16 mouse cellular contexts compared by ENCODE assay signal in genomic region chr15:98947884-98948283, GRCm38 (mm10). TPM values are rescaled to one million over a fixed set of nuclear protein-coding genes. Genes with fewer than 3 reads are reported as not detected.
DNase-seq lines count a peak whose midpoint lies in the region; ATAC-seq lines count a peak whose summit lies in the region.
"Had no signal": no experiment of that assay in that cellular context is flagged by ENCODE, and none has a peak within 500 bp of the region (broad histone marks: within the 10 kb centered on the region; RNA-seq: fewer than 3 reads in every experiment).

No protein-coding gene starts in this region.

- 30% methylated on average over 3 of the region's 3 CpGs for WGBS in midbrain, embryonic 13.5 days
- WGBS in midbrain, embryonic 11.5 days, result 41% methylated on average over 3 of the region's 3 CpGs
- 23% methylated on average over 3 of the region's 3 CpGs for WGBS in hindbrain, embryonic 14.5 days
- whole genome bisulfite sequencing in neural tube, embryonic 12.5 days, result 32% methylated on average over 3 of the region's 3 CpGs

- peak overlapping the region; percentile 88 for H3K4me2 ChIP-seq in midbrain, embryonic 13.5 days (replicated peaks)
- no peak overlapping the region for H3K4me2 ChIP-seq in midbrain, embryonic 11.5 days
- peak overlapping the region; percentile 89 for H3K4me2 ChIP-seq in hindbrain, embryonic 14.5 days (replicated peaks)
- 0 out of 2 replicates have a peak overlapping the region, but pooled peaks have one; percentile 55 for H3K4me2 ChIP-seq in neural tube, embryonic 12.5 days (replicated peaks)
- H3K4me2 ChIP-seq: embryonic facial prominence, embryonic 12.5 days; heart, embryonic 13.5 days had no signal

- peak overlapping the region; percentile 75 for H3K9ac ChIP-seq in midbrain, embryonic 13.5 days (replicated peaks)
- H3K9ac ChIP-seq in midbrain, embryonic 11.5 days (ENCODE audit: low read length), result no peak overlapping the region
- H3K9ac ChIP-seq in hindbrain, embryonic 14.5 days, result peak overlapping the region; percentile 78
- H3K9ac ChIP-seq in neural tube, embryonic 12.5 days, result no peak overlapping the region
- H3K9ac ChIP-seq: embryonic facial prominence, embryonic 12.5 days; heart, embryonic 13.5 days; liver, embryonic 14.5 days had no signal

- ATAC-seq in midbrain, embryonic 13.5 days, result no peak
- ATAC-seq in midbrain, embryonic 11.5 days (ENCODE audit: low FRiP score), result no peak
- ATAC-seq in hindbrain, embryonic 14.5 days (ENCODE audit: low FRiP score), result no peak
- ATAC-seq in neural tube, embryonic 12.5 days (ENCODE audit: low FRiP score, low read depth), result no peak
- ATAC-seq in inflammation-experienced regulatory T-cells, adult 6 months, result no peak
- ATAC-seq: lung, postnatal 0 days had no signal

- DNase-seq in midbrain, embryonic 11.5 days (ENCODE audit: low spot score, missing footprints), result no peak
- DNase-seq in hindbrain, embryonic 14.5 days (ENCODE audit: low spot score), result no peak
- DNase-seq in kidney, postnatal 4 days, result no peak
- no peak for DNase-seq in spleen, postnatal 10 days (ENCODE audit: low spot score in 2 of 2)
- DNase-seq: cerebellum, postnatal 36 days had no signal

- H3K36me3 ChIP-seq in midbrain, embryonic 13.5 days, result peaks cover 20% of the 10 kb centered on the region
- H3K36me3 ChIP-seq in midbrain, embryonic 11.5 days (ENCODE audit: control insufficient read depth, insufficient read depth, low read length), result no peaks in the 10 kb centered on the region
- H3K36me3 ChIP-seq in hindbrain, embryonic 14.5 days (replicated peaks; ENCODE audit: control insufficient read depth, insufficient read depth), result peaks cover 33% of the 10 kb centered on the region
- H3K36me3 ChIP-seq in neural tube, embryonic 12.5 days, result peaks cover 13% of the 10 kb centered on the region
- H3K36me3 ChIP-seq: G1E had no signal

- H3K27me3 ChIP-seq in midbrain, embryonic 13.5 days, result no peaks in the 10 kb centered on the region
- no peaks in the 10 kb centered on the region for H3K27me3 ChIP-seq in midbrain, embryonic 11.5 days (ENCODE audit: control insufficient read depth, insufficient read depth, low read length)
- H3K27me3 ChIP-seq in hindbrain, embryonic 14.5 days (ENCODE audit: control insufficient read depth, insufficient read depth, low read length), result no peaks in the 10 kb centered on the region
- H3K27me3 ChIP-seq in neural tube, embryonic 12.5 days (replicated peaks), result no peaks in the 10 kb centered on the region
- H3K27me3 ChIP-seq: embryonic facial prominence, embryonic 12.5 days; heart, embryonic 13.5 days; megakaryocyte, embryonic 14.5 days had no signal

- peak overlapping the region; percentile 46; the same call in 1 of the 2 replicates for H3K4me3 ChIP-seq in midbrain, embryonic 13.5 days (replicated peaks)
- H3K4me3 ChIP-seq in midbrain, embryonic 11.5 days (ENCODE audit: low read depth, low read length), result no peak overlapping the region
- peak overlapping the region; percentile 41; the same call in 1 of the 2 replicates for H3K4me3 ChIP-seq in hindbrain, embryonic 14.5 days (replicated peaks; ENCODE audit: low read length)
- no peak overlapping the region for H3K4me3 ChIP-seq in neural tube, embryonic 12.5 days
- H3K4me3 ChIP-seq: embryonic facial prominence, embryonic 12.5 days; heart, embryonic 13.5 days; megakaryocyte, embryonic 14.5 days had no signal

- H3K27ac ChIP-seq in midbrain, embryonic 13.5 days, result peak overlapping the region; percentile 68
- no peak overlapping the region for H3K27ac ChIP-seq in midbrain, embryonic 11.5 days (ENCODE audit: low read depth, low read length)
- peak overlapping the region; percentile 62 for H3K27ac ChIP-seq in hindbrain, embryonic 14.5 days
- H3K27ac ChIP-seq in neural tube, embryonic 12.5 days, result peak overlapping the region; percentile 7; the same call in 1 of the 2 replicates
- H3K27ac ChIP-seq: embryonic facial prominence, embryonic 12.5 days; heart, embryonic 13.5 days; liver, embryonic 14.5 days had no signal

- H3K4me1 ChIP-seq in midbrain, embryonic 13.5 days (replicated peaks), result peaks cover 31% of the 10 kb centered on the region
- H3K4me1 ChIP-seq in midbrain, embryonic 11.5 days (ENCODE audit: control insufficient read depth, insufficient read depth, low read length), result peaks cover 3% of the 10 kb centered on the region; the same call in 1 of the 2 replicates
- peaks cover 5% of the 10 kb centered on the region; the same call in 1 of the 2 replicates for H3K4me1 ChIP-seq in hindbrain, embryonic 14.5 days (replicated peaks; ENCODE audit: control insufficient read depth, insufficient read depth, low read length)
- H3K4me1 ChIP-seq in neural tube, embryonic 12.5 days, result no peaks in the 10 kb centered on the region
- H3K4me1 ChIP-seq: embryonic facial prominence, embryonic 12.5 days had no signal

- H3K9me3 ChIP-seq in midbrain, embryonic 13.5 days, result no peaks in the 10 kb centered on the region
- H3K9me3 ChIP-seq in midbrain, embryonic 11.5 days (ENCODE audit: control insufficient read depth, low read length), result no peaks in the 10 kb centered on the region; the same call in 1 of the 2 replicates
- H3K9me3 ChIP-seq in hindbrain, embryonic 14.5 days (ENCODE audit: control insufficient read depth, low read length), result no peaks in the 10 kb centered on the region
- no peaks in the 10 kb centered on the region for H3K9me3 ChIP-seq in neural tube, embryonic 12.5 days
- H3K9me3 ChIP-seq: embryonic facial prominence, embryonic 12.5 days; G1E; heart, embryonic 13.5 days had no signal

RNA-seq across cellular contexts. Expression of gene Gm49450, which starts 5.5 kb away (rescaled TPM):
- not detected in 2 replicates for polyA plus RNA-seq in midbrain, embryonic 13.5 days (2015; fragmentation: Nextera tagmentation; extraction: Ambion mirVana)
- polyA plus RNA-seq in midbrain, embryonic 11.5 days (2014; fragmentation: Nextera tagmentation; extraction: Ambion mirVana), result not detected in 2 replicates
- polyA plus RNA-seq in hindbrain, embryonic 14.5 days (2014; fragmentation: Nextera tagmentation; extraction: Ambion mirVana), result not detected in 2 replicates
- not detected in 2 replicates for polyA plus RNA-seq in neural tube, embryonic 12.5 days (2016; fragmentation: Nextera tagmentation; extraction: Ambion mirVana)
- polyA plus RNA-seq in inflammation-experienced regulatory T-cells, adult 6 months (2017; shearing (Covaris generic)), result not detected
- polyA plus RNA-seq: embryonic facial prominence, embryonic 12.5 days; G1E; heart, embryonic 13.5 days; kidney, embryonic 14.5 days; limb, embryonic 11.5 days; lung, postnatal 0 days had no signal

RNA-seq across cellular contexts. Expression of gene Tuba1a, which starts 5.6 kb away (rescaled TPM):
- polyA plus RNA-seq in midbrain, embryonic 13.5 days (2015; fragmentation: Nextera tagmentation; extraction: Ambion mirVana), result 15,883 and 15,999 TPM in 2 replicates
- 7,669 and 8,043 TPM in 2 replicates for polyA plus RNA-seq in midbrain, embryonic 11.5 days (2014; fragmentation: Nextera tagmentation; extraction: Ambion mirVana)
- 14,408 and 15,410 TPM in 2 replicates for polyA plus RNA-seq in hindbrain, embryonic 14.5 days (2014; fragmentation: Nextera tagmentation; extraction: Ambion mirVana)
- polyA plus RNA-seq in neural tube, embryonic 12.5 days (2016; fragmentation: Nextera tagmentation; extraction: Ambion mirVana), result 10,701 and 10,796 TPM in 2 replicates
- polyA plus RNA-seq in inflammation-experienced regulatory T-cells, adult 6 months (2017; shearing (Covaris generic)), result 100 to 1,000 TPM; 206 to 351 (median 217) TPM

RNA-seq across cellular contexts. Expression of gene Tuba1b, which starts 13.5 kb away (rescaled TPM):
- 1,161 and 1,231 TPM in 2 replicates for polyA plus RNA-seq in midbrain, embryonic 13.5 days (2015; fragmentation: Nextera tagmentation; extraction: Ambion mirVana)
- 2,214 and 2,255 TPM in 2 replicates for polyA plus RNA-seq in midbrain, embryonic 11.5 days (2014; fragmentation: Nextera tagmentation; extraction: Ambion mirVana)
- 1,223 and 1,455 TPM in 2 replicates for polyA plus RNA-seq in hindbrain, embryonic 14.5 days (2014; fragmentation: Nextera tagmentation; extraction: Ambion mirVana)
- polyA plus RNA-seq in neural tube, embryonic 12.5 days (2016; fragmentation: Nextera tagmentation; extraction: Ambion mirVana), result 1,299 and 1,329 TPM in 2 replicates
- 100 to 1,000 TPM; 459 to 882 (median 544) TPM for polyA plus RNA-seq in inflammation-experienced regulatory T-cells, adult 6 months (2017; shearing (Covaris generic))

RNA-seq across cellular contexts. Expression of gene Lmbr1l, which starts 29.9 kb away (rescaled TPM):
- 40.7 and 50.1 TPM in 2 replicates for polyA plus RNA-seq in midbrain, embryonic 13.5 days (2015; fragmentation: Nextera tagmentation; extraction: Ambion mirVana)
- 7.5 and 9.8 TPM in 2 replicates for polyA plus RNA-seq in midbrain, embryonic 11.5 days (2014; fragmentation: Nextera tagmentation; extraction: Ambion mirVana)
- polyA plus RNA-seq in hindbrain, embryonic 14.5 days (2014; fragmentation: Nextera tagmentation; extraction: Ambion mirVana), result 6.4 and 8.1 TPM in 2 replicates
- polyA plus RNA-seq in neural tube, embryonic 12.5 days (2016; fragmentation: Nextera tagmentation; extraction: Ambion mirVana), result 35.9 and 40.0 TPM in 2 replicates
- 10 to 100 TPM; 17.3 to 46.9 (median 39.3) TPM for polyA plus RNA-seq in inflammation-experienced regulatory T-cells, adult 6 months (2017; shearing (Covaris generic))

RNA-seq across cellular contexts. Expression of gene Dhh, which starts 49.5 kb away (rescaled TPM):
- 0.48 and 0.82 TPM in 2 replicates for polyA plus RNA-seq in midbrain, embryonic 13.5 days (2015; fragmentation: Nextera tagmentation; extraction: Ambion mirVana)
- polyA plus RNA-seq in midbrain, embryonic 11.5 days (2014; fragmentation: Nextera tagmentation; extraction: Ambion mirVana), result 0.27 and 0.40 TPM in 2 replicates
- 1.1 and 1.4 TPM in 2 replicates for polyA plus RNA-seq in hindbrain, embryonic 14.5 days (2014; fragmentation: Nextera tagmentation; extraction: Ambion mirVana)
- polyA plus RNA-seq in neural tube, embryonic 12.5 days (2016; fragmentation: Nextera tagmentation; extraction: Ambion mirVana), result 1.6 and 1.9 TPM in 2 replicates
- under 1 TPM in 1 of 3 experiments, not detected in 2; 0.09 TPM for polyA plus RNA-seq in inflammation-experienced regulatory T-cells, adult 6 months (2017; shearing (Covaris generic))
- polyA plus RNA-seq: G1E had no signal

Comparison
In these comparisons a context has a peak if more than half of its experiments do, and no peak if none do; other contexts are left out.
1. H3K4me3 ChIP-seq: peak in midbrain, embryonic 13.5 days (single experiment) and hindbrain, embryonic 14.5 days (single experiment); none in midbrain, embryonic 11.5 days (single experiment) and neural tube, embryonic 12.5 days (single experiment).
2. H3K9ac ChIP-seq: peak in midbrain, embryonic 13.5 days (single experiment) and hindbrain, embryonic 14.5 days (single experiment); none in midbrain, embryonic 11.5 days (single experiment) and neural tube, embryonic 12.5 days (single experiment).
3. RNA of gene Tuba1a, which starts 5.6 kb away (polyA plus RNA-seq): 15,883 to 15,999 TPM in midbrain, embryonic 13.5 days, 14,408 to 15,410 TPM in hindbrain, embryonic 14.5 days, 10,701 to 10,796 TPM in neural tube, embryonic 12.5 days and 7,669 to 8,043 TPM in midbrain, embryonic 11.5 days; 206 to 351 TPM in inflammation-experienced regulatory T-cells, adult 6 months; every median in the first group is over 10 times any median in the second.